ENCODE assay signal across 8 mouse cellular contexts in genomic region chr10:107752351-107753143, GRCm38 (mm10). TPM values are rescaled to one million over a fixed set of nuclear protein-coding genes. Genes with fewer than 3 reads are reported as not detected.
DNase-seq lines count a peak whose midpoint lies in the region; ATAC-seq and TF ChIP-seq lines count a peak whose summit lies in the region.

No protein-coding gene starts in this region.

- no peak for TF ChIP-seq CTCF in gastrocnemius, adult 2 months (IDR thresholded peaks at IDR 0.05)
- no peak for TF ChIP-seq CTCF in small intestine, adult 2 months (IDR thresholded peaks at IDR 0.05; ENCODE audit: extremely low read depth, insufficient read length, insufficient replicate concordance, low read depth, low read length)

- no peak for TF ChIP-seq POLR2A in small intestine, adult 2 months (IDR thresholded peaks at IDR 0.05; ENCODE audit: low read depth, low read length)

- WGBS in embryonic facial prominence, embryonic 15.5 days: 25% methylated on average over 14 of the region's 15 CpGs
- 25% methylated on average over 15 of the region's 15 CpGs for WGBS in intestine, embryonic 14.5 days
- 24% methylated on average over 15 of the region's 15 CpGs for WGBS in limb, embryonic 13.5 days
- 12% methylated on average over 15 of the region's 15 CpGs for WGBS in small intestine, adult 2 months

- no peaks in the 10 kb centered on the region for H3K27me3 ChIP-seq in embryonic facial prominence, embryonic 15.5 days
- H3K27me3 ChIP-seq in intestine, embryonic 14.5 days (replicated peaks; ENCODE audit: control insufficient read depth, insufficient read depth, low read length): no peaks in the 10 kb centered on the region
- no peaks in the 10 kb centered on the region for H3K27me3 ChIP-seq in limb, embryonic 13.5 days
- no peaks in the 10 kb centered on the region for H3K27me3 ChIP-seq in small intestine, adult 2 months (ENCODE audit: control insufficient read depth, insufficient read depth, low read length)

- 0 out of 2 replicates have a peak, but pooled peaks have one; percentile 39 for ATAC-seq in embryonic facial prominence, embryonic 15.5 days (ENCODE audit: insufficient number of reproducible peaks, low FRiP score, low TSS enrichment, low read depth)
- ATAC-seq in intestine, embryonic 14.5 days (replicated peaks; ENCODE audit: low FRiP score, low TSS enrichment, low read depth): no peak
- peak; percentile 42; the same call in 1 of the 2 replicates for ATAC-seq in limb, embryonic 13.5 days (ENCODE audit: low FRiP score, low read depth)

- H3K4me1 ChIP-seq in embryonic facial prominence, embryonic 15.5 days: no peaks in the 10 kb centered on the region
- no peaks in the 10 kb centered on the region for H3K4me1 ChIP-seq in intestine, embryonic 14.5 days (replicated peaks; ENCODE audit: control insufficient read depth, insufficient read depth, low read length)
- peaks cover 13% of the 10 kb centered on the region for H3K4me1 ChIP-seq in limb, embryonic 13.5 days
- peaks cover 5% of the 10 kb centered on the region; the same call in 1 of the 2 replicates for H3K4me1 ChIP-seq in small intestine, adult 2 months (ENCODE audit: control insufficient read depth, insufficient read depth, insufficient read length, low read length)

- intact Hi-C loops in gastrocnemius, adult 2 months (cut with DNase I): no loop called here

- peak overlapping the region; percentile 25 for H3K4me2 ChIP-seq in embryonic facial prominence, embryonic 15.5 days (replicated peaks)
- peak overlapping the region; percentile 34 for H3K4me2 ChIP-seq in intestine, embryonic 14.5 days (ENCODE audit: low read length)
- H3K4me2 ChIP-seq in limb, embryonic 13.5 days (replicated peaks): peak overlapping the region; percentile 51

- no peaks in the 10 kb centered on the region for H3K9me3 ChIP-seq in embryonic facial prominence, embryonic 15.5 days (replicated peaks)
- H3K9me3 ChIP-seq in intestine, embryonic 14.5 days (ENCODE audit: control insufficient read depth, low read length): no peaks in the 10 kb centered on the region
- H3K9me3 ChIP-seq in limb, embryonic 13.5 days: no peaks in the 10 kb centered on the region

- H3K9ac ChIP-seq in embryonic facial prominence, embryonic 15.5 days: no peak overlapping the region
- no peak overlapping the region for H3K9ac ChIP-seq in intestine, embryonic 14.5 days (ENCODE audit: low read length)
- no peak overlapping the region for H3K9ac ChIP-seq in limb, embryonic 13.5 days

- DNase-seq in gastrocnemius, adult 2 months: no peak
- DNase-seq in gastrocnemius, adult 8-10 months (ENCODE audit: low spot score in 2 of 2): no peak
- no peak for DNase-seq in intestine, embryonic 14.5 days (ENCODE audit: low spot score)
- DNase-seq in spleen, postnatal 14 days (ENCODE audit: low spot score in 2 of 2): no peak
- no peak for DNase-seq in gastrocnemius, adult 18-20 months (ENCODE audit: low spot score)

- H3K27ac ChIP-seq in gastrocnemius, adult 2 months: no peak overlapping the region
- no peak overlapping the region for H3K27ac ChIP-seq in embryonic facial prominence, embryonic 15.5 days (replicated peaks)
- no peak overlapping the region for H3K27ac ChIP-seq in intestine, embryonic 14.5 days (ENCODE audit: low read depth)
- H3K27ac ChIP-seq in limb, embryonic 13.5 days: no peak overlapping the region
- H3K27ac ChIP-seq in small intestine, adult 2 months (ENCODE audit: insufficient read depth, low read depth, low read length): no peak overlapping the region; the same call in 1 of the 2 replicates

- H3K4me3 ChIP-seq in gastrocnemius, adult 2 months: peak overlapping the region; percentile 38; the same call in 1 of the 2 replicates
- H3K4me3 ChIP-seq in embryonic facial prominence, embryonic 15.5 days (replicated peaks): no peak overlapping the region
- no peak overlapping the region for H3K4me3 ChIP-seq in intestine, embryonic 14.5 days (ENCODE audit: low read depth, low read length)
- peak overlapping the region; percentile 20 for H3K4me3 ChIP-seq in limb, embryonic 13.5 days
- peak overlapping the region; percentile 35; the same call in 1 of the 2 replicates for H3K4me3 ChIP-seq in small intestine, adult 2 months (ENCODE audit: low read depth, low read length)

- no peaks in the 10 kb centered on the region for H3K36me3 ChIP-seq in embryonic facial prominence, embryonic 15.5 days
- no peaks in the 10 kb centered on the region for H3K36me3 ChIP-seq in intestine, embryonic 14.5 days (ENCODE audit: control insufficient read depth, insufficient read depth, low read length)
- H3K36me3 ChIP-seq in limb, embryonic 13.5 days: no peaks in the 10 kb centered on the region
- H3K36me3 ChIP-seq in small intestine, adult 2 months (ENCODE audit: control insufficient read depth, insufficient read depth, low read length): no peaks in the 10 kb centered on the region

RNA-seq across cellular contexts. Expression of gene Ptprq, which starts 32.7 kb away (rescaled TPM):
- under 1 TPM; 0.18 to 0.25 TPM for total RNA-seq in gastrocnemius, adult 2 months (2021)
- total RNA-seq in gastrocnemius, adult 8-10 months (2022): under 1 TPM; 0.15 to 0.40 (median 0.23) TPM
- 0.08 and 0.19 TPM in 2 replicates for polyA plus RNA-seq in embryonic facial prominence, embryonic 15.5 days (2015; fragmentation: Nextera tagmentation; extraction: Ambion mirVana)
- 0.05 TPM in 1 of 2 replicates, not detected in the other for polyA plus RNA-seq in intestine, embryonic 14.5 days (2014; fragmentation: Nextera tagmentation; extraction: Ambion mirVana)
- 0.28 and 0.34 TPM in 2 replicates for polyA plus RNA-seq in limb, embryonic 13.5 days (2015; fragmentation: Nextera tagmentation; extraction: Ambion mirVana)
- polyA plus RNA-seq in small intestine, adult 2 months (2012; rRNA removed): not detected in 2 replicates
- total RNA-seq in gastrocnemius, adult 18-20 months (2021): under 1 TPM; 0.17 to 0.21 TPM

Comparison
In these comparisons a context has a peak if more than half of its experiments do, and no peak if none do; other contexts are left out.
1. H3K4me3 ChIP-seq: peak in gastrocnemius, adult 2 months (single experiment), limb, embryonic 13.5 days (single experiment) and small intestine, adult 2 months (single experiment); none in embryonic facial prominence, embryonic 15.5 days (single experiment) and intestine, embryonic 14.5 days (single experiment).
2. Peak in every context shown above with its lines, with median percentiles within 50 percentile points of each other: H3K4me2 ChIP-seq.